Mouse (Mus musculus) limb, embryonic 13.5 days (tissue): ENCODE measurements around the gene Osgep. TPM values are rescaled to one million over a fixed set of nuclear protein-coding genes. Genes with fewer than 3 reads are reported as not detected.
"Not testable (repeated sequence)": the region's sequence is repeated elsewhere in the genome, so short reads cannot be mapped to it uniquely, and the experiment has no call there.

Source experiments
- ATAC-seq: fragments of 200-750 bp; cut with Nextera tagmentation; 2 replicates; pipeline ENCODE4 v1.8.0; 2017; ENCODE audit warnings: low read depth, moderate number of reproducible peaks, moderate TSS enrichment; ENCODE audit not compliant: low FRiP score
- H3K27ac ChIP-seq: fragments of 300-500 bp; sonication (generic); 2 replicates; pipeline ENCODE4 v1.5.1; 2015; ENCODE audit warnings: inconsistent platforms, mild to moderate bottlenecking, moderate library complexity
- H3K27me3 ChIP-seq: fragments of 300-500 bp; sonication (generic); 2 replicates; pipeline ENCODE4 v1.6.1; 2015; ENCODE audit warnings: mild to moderate bottlenecking, inconsistent platforms
- H3K36me3 ChIP-seq: fragments of 300-500 bp; sonication (generic); 2 replicates; pipeline ENCODE4 v1.6.1; 2015; ENCODE audit warnings: inconsistent platforms, mild to moderate bottlenecking, moderate library complexity
- H3K4me1 ChIP-seq: fragments of 300-500 bp; sonication (generic); 2 replicates; pipeline ENCODE4 v1.6.1; 2015; ENCODE audit warnings: inconsistent platforms
- H3K4me2 ChIP-seq: fragments of 300-500 bp; sonication (generic); replicated peaks from 2 replicates; pipeline ENCODE4 v1.6.1; 2015; ENCODE audit warnings: inconsistent platforms, mild to moderate bottlenecking, moderate library complexity
- H3K4me3 ChIP-seq: fragments of 300-500 bp; sonication (generic); 2 replicates; pipeline ENCODE4 v1.5.1; 2015; ENCODE audit warnings: moderate library complexity, mild to moderate bottlenecking, inconsistent platforms
- H3K9ac ChIP-seq: fragments of 300-500 bp; sonication (generic); 2 replicates; pipeline ENCODE4 v1.6.1; 2015; ENCODE audit warnings: mild to moderate bottlenecking, inconsistent platforms
- H3K9me3 ChIP-seq: fragments of 300-500 bp; sonication (generic); 2 replicates; pipeline ENCODE4 v1.6.1; 2016; ENCODE audit warnings: inconsistent platforms
- WGBS: fragments of 180-500 bp; shearing (Covaris S2); methylation state at CpG from one replicate; pipeline ENCODE4 v1.1.7; 2015; 5-methylcytosine and 5-hydroxymethylcytosine counted together
- polyA plus RNA-seq: library from polyadenylated mRNA; unstranded; fragments of >200 nt; fragmentation: Nextera tagmentation; extraction: Ambion mirVana; gene quantifications from 2 replicates; pipeline ENCODE4 v1.2.1, GENCODE M21; 2015

The Osgep gene
- polyA plus RNA-seq: 177 and 184 TPM in 2 replicates

- Histone ChIP-seq H3K9me3 (no peaks in the 10 kb centered on the region), H3K36me3 (peaks cover 53% of the 10 kb centered on the region), H3K4me1 (peaks cover 23% of the 10 kb centered on the region), H3K27ac (peak within 1 kb of the TSS; percentile 91), H3K4me2 (peak within 1 kb of the TSS; percentile 85), H3K4me3 (peak within 1 kb of the TSS; percentile 93), H3K9ac (peak within 1 kb of the TSS; percentile 87), H3K27me3 (no peaks in the 10 kb centered on the region)
- peak; percentile 96 for ATAC-seq
- WGBS: under 1% methylated on average over 57 of the region's 57 CpGs
Measured at GRCm38 (mm10) chr14:50924281-50925064, at the start of gene Osgep, which contains the start of gene Apex1. Gene Osgep, minus strand, starts transcription at chr14:50924893. Gene Apex1, plus strand, starts transcription at chr14:50924968.

DNA sequence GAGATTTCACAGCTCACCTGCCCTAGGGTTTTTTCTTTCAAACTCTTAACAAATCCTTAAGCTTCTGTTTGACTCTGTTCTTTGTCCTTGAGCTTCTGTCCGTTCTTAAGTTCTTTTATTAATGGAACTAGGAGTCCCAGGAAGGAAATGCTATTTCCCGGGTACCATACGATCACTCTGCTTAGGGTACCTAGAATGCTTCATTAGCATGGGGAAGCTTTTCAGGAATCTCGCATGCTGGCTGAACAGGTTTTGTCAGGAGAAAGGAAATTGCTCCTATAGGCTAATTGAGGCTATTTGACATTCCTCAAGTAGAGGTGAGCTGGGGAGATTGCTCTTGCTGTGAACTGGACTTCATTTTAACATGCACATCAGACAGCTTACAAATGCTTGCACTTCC, 49.0 kb upstream of the Osgep start:
- Histone ChIP-seq H3K27me3 (no peaks in the 10 kb centered on the region), H3K27ac (no peak overlapping the region), H3K9ac (no peak overlapping the region), H3K36me3 (no peaks in the 10 kb centered on the region), H3K4me3 (no peak overlapping the region), H3K9me3 (no peaks in the 10 kb centered on the region), H3K4me1 (no peaks in the 10 kb centered on the region; the same call in 1 of the 2 replicates), H3K4me2 (no peak overlapping the region)
- ATAC-seq: no peak
- 46% methylated on average over 4 of the region's 4 CpGs for WGBS

DNA sequence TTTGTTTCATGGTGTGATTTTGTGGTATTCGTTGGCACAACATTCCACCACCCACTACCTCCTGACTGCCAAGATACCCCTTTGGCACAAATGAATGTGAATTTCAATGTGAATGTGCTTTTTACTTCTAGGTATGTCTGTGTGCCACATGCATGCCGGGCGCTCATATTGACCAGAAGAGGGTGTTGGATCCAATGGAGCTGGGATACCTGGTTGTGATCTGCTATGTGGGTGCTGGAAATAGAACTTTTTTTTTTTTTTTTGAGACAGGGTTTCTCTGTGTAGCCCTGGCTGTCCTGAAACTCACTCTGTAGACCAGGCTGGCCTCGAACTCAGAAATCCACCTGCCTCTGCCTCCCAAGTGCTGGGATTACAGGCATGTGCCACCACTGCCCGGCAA, 48.4 kb upstream of the Osgep start:
- not testable (repeated sequence) for H3K9ac ChIP-seq, H3K4me3 ChIP-seq, H3K9me3 ChIP-seq, H3K27me3 ChIP-seq, H3K27ac ChIP-seq, H3K4me1 ChIP-seq, H3K36me3 ChIP-seq, H3K4me2 ChIP-seq, ATAC-seq
- 91% methylated on average over 5 of the region's 5 CpGs for WGBS

- no peak for ATAC-seq
- WGBS: 52% methylated on average over 1 of the region's 1 CpGs
- Histone ChIP-seq H3K9me3 (no peaks in the 10 kb centered on the region), H3K4me2 (no peak overlapping the region), H3K4me3 (no peak overlapping the region), H3K27me3 (no peaks in the 10 kb centered on the region), H3K36me3 (no peaks in the 10 kb centered on the region), H3K9ac (no peak overlapping the region), H3K27ac (no peak overlapping the region), H3K4me1 (no peaks in the 10 kb centered on the region)
Measured at GRCm38 (mm10) chr14:50970822-50971221, 46.1 kb upstream of the Osgep start.

DNA sequence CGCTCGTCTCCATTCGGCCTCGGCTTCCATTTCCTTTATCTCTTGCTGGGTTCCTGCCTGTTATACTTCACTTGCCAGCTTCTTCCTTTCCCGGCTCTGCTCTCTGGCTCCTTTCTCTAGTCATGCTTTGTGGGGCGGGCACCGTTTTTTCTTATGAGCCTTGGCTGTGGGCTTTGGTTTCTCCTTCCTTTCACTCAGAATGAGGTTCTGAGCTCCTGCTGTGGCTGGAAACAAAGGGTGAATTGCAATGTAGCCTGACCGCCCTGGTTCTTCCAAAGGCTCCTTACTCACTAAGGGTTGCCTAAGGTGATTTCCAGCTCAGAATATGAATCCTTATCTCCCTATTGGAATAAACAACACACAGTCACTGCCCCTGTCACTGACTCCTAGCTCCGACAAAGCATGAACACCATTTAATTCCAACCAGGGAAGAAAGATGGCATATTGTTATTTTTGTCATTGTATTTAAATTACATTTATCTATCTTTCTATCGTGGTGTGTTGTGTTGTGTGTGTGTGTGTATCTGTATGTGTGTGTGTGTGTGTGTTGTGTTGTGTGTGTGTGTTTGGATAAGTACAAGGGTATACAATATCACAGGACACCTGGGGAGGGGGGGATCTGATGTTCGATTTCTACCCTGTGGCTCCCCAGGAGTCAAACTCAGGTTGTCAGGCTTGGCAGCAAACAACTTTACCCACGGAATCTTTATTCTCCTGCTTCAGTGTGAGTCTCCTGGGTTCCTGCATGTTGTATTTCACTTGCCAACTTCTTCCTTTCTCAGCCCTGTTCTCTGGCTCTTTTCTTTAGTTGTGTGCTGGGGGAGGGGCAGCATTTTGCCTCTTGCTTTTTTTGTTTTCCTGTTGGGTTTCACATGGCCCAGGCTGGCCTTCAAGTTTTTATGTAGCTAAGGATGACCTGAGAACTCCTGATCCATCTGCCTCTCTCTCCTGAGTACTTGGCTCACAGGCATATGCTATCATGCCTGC, 45.2 kb upstream of the Osgep start:
- Histone ChIP-seq H3K36me3 (no peaks in the 10 kb centered on the region), H3K27me3 (no peaks in the 10 kb centered on the region), H3K9me3 (no peaks in the 10 kb centered on the region), H3K4me2 (no peak overlapping the region), H3K27ac (no peak overlapping the region), H3K4me1 (no peaks in the 10 kb centered on the region), H3K4me3 (no peak overlapping the region), H3K9ac (no peak overlapping the region)
- ATAC-seq: no peak
- WGBS: 53% methylated on average over 12 of the region's 12 CpGs

DNA sequence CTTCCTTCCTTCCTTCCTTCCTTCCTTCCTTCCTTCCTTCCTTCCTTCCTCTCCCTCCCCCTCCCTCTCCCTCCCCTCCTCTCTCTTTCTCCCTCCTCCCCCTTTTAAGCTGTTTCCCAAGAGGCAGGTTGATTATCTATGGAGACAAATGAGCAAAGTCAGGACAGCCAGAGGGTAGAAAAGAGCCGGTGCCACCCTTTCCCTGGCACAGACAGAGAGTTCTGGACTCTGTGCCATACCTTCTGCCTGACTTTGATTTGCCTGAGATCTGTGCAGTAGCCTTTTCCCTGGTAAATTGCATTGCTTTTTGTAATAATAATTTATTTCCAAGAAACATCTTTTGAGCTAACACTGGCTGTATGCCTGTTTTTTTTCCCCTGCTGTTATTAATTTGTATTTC, 44.3 kb upstream of the Osgep start:
- Histone ChIP-seq H3K36me3 (no peaks in the 10 kb centered on the region), H3K4me2 (no peak overlapping the region), H3K4me3 (no peak overlapping the region), H3K4me1 (no peaks in the 10 kb centered on the region), H3K27me3 (no peaks in the 10 kb centered on the region), H3K9me3 (no peaks in the 10 kb centered on the region), H3K9ac (no peak overlapping the region), H3K27ac (no peak overlapping the region)
- WGBS: 37% methylated on average over 1 of the region's 1 CpGs
- ATAC-seq: no peak

DNA sequence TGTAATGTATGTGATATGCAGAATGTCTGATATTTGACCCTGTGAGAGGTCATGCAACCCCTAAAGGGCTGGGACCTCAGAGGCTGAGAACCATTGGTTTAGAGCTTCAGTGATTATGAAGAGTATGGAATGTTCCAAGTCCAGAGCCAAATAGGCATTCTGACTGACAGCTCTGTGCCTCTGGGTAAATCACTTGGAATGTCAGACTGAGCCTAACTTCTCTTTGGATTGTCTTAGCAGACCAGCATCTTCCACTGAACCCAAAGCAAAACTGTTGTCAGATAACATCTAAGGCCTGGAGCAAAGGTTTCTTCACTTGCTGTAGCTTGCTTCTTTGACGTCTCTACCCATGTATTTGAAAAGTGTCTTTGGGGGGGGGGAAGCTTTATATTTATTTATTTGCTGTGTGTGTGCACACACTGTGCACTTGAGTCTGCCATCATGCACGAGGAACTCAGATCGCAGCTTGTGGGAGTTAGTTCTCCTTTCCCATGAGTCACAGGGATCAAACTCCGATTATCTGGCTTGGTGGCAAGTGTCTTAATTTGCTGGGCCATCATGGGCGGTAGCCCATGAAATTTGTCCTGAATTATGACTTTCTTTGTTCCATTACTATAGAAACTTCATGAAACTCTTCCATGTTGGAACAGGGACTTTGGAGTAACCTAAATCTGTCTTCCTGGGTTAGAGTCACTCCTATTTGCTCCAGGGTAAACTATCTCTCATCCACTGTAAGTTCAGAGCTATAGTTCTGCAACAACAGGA, 43.7 kb upstream of the Osgep start:
- H3K4me1 ChIP-seq: no peaks in the 10 kb centered on the region
- H3K36me3 ChIP-seq: no peaks in the 10 kb centered on the region
- no peak overlapping the region for H3K9ac ChIP-seq
- WGBS: 77% methylated on average over 5 of the region's 5 CpGs
- H3K9me3 ChIP-seq: no peaks in the 10 kb centered on the region
- no peak for ATAC-seq
- no peak overlapping the region for H3K4me2 ChIP-seq
- no peaks in the 10 kb centered on the region for H3K27me3 ChIP-seq
- H3K27ac ChIP-seq: no peak overlapping the region
- H3K4me3 ChIP-seq: no peak overlapping the region

GRCm38 (mm10) chr14:50958289-50958995, 33.7 kb upstream of the Osgep start:
- 85% methylated on average over 5 of the region's 5 CpGs for WGBS
- H3K4me3 ChIP-seq: not testable (repeated sequence)

GRCm38 (mm10) chr14:50957146-50957545, 32.5 kb upstream of the Osgep start:
- not testable (repeated sequence) for ATAC-seq, H3K9ac ChIP-seq, H3K4me3 ChIP-seq, H3K9me3 ChIP-seq, H3K4me2 ChIP-seq, H3K27me3 ChIP-seq, H3K36me3 ChIP-seq, H3K4me1 ChIP-seq, H3K27ac ChIP-seq
- WGBS: 62% methylated on average over 3 of the region's 3 CpGs

More at GRCm38 (mm10) chr14:50958289-50958995, 33.7 kb upstream of the Osgep start:
- H3K9ac ChIP-seq, H3K27ac ChIP-seq, H3K4me1 ChIP-seq, H3K9me3 ChIP-seq, H3K4me2 ChIP-seq, H3K27me3 ChIP-seq, H3K36me3 ChIP-seq, ATAC-seq: not testable (repeated sequence)

DNA sequence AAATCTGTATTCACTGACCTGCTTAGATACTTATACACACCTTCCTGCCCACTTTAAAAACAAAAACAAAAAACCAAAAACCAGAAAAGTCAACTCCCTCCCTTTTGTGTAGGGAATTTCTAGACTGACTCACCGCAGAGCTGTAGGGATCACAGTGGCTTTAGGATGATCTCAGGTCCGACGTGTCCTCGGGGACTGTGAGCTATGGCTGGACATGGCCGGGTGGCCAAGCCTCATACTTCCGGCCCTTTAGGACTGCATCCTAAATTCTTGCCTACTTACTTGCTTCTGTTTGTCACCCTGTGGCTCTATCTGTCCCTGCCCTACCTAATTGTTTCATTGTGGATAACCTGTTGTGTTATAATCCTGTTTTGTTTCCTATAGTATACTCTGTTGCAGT, 32.0 kb upstream of the Osgep start:
- not testable (repeated sequence) for H3K9ac ChIP-seq, H3K9me3 ChIP-seq, H3K4me1 ChIP-seq, H3K4me2 ChIP-seq, H3K4me3 ChIP-seq, H3K36me3 ChIP-seq, ATAC-seq, H3K27me3 ChIP-seq, H3K27ac ChIP-seq
- WGBS: 82% methylated on average over 6 of the region's 6 CpGs

DNA sequence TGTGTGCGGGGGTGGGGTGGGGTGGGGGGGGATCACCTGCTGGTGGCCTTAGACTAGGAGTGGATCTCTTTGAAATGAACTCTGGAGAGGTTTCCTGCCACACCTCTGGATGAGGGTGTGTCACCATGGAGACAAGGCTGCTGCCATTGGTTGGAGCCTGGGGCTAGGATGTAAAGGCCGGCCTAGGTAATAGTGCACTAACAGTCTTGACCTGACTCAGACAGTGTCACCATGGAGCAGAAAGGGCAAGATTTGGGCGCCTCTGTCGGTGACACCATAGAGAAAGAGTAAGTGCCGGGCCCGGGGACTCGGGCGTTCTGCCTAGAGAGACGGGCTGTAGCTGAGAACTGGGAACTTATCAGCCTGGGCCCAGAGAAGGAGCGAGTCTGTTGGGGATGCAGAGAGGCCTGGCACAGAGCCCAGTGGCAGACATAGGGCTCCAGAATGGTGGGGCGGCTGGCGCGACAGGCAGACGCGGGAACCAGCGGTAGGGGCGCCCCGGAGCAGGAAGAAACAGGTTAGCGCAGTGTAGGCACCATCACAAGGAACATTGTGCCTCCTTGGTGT, 31.3 kb upstream of the Osgep start, which contains the start of gene Pnp2:
Gene Pnp2 (plus strand): TSS at position 51 of the 567 bp plus-strand sequence.
- 6% methylated on average over 18 of the region's 19 CpGs for WGBS
- Histone ChIP-seq H3K4me3 (peak within 1 kb of the TSS; percentile 19; the same call in 1 of the 2 replicates), H3K4me2 (peak within 1 kb of the TSS; percentile 50), H3K36me3 (peaks cover 12% of the 10 kb centered on the region)
- not testable (repeated sequence) for H3K9me3 ChIP-seq, H3K4me1 ChIP-seq, H3K27me3 ChIP-seq, H3K27ac ChIP-seq, H3K9ac ChIP-seq
- peak; percentile 84 for ATAC-seq
